Mouse (Mus musculus) bone marrow macrophage, adult 2 months (primary cell): ENCODE results near the gene Trub1. TPM values are rescaled to one million over a fixed set of nuclear protein-coding genes. Genes with fewer than 3 reads are reported as not detected.

Experiments
- H3K27ac ChIP-seq: 2 replicates; pipeline ENCODE4 v1.5.1; 2012; ENCODE audit warnings: low read depth, low read length; ENCODE audit not compliant: insufficient read depth
- H3K4me1 ChIP-seq: 2 replicates; pipeline ENCODE4 v1.6.1; 2012; ENCODE audit warnings: low read length; ENCODE audit not compliant: control insufficient read depth, insufficient read depth
- H3K4me3 ChIP-seq: 2 replicates; pipeline ENCODE4 v1.5.1; 2012; ENCODE audit warnings: mild to moderate bottlenecking, low read length, moderate library complexity; ENCODE audit not compliant: insufficient read depth
- CTCF ChIP-seq: IDR thresholded peaks from 2 replicates; pipeline ENCODE4 v1.5.1; 2012; ENCODE audit warnings: low read depth, mild to moderate bottlenecking, low read length, moderate library complexity
- POLR2A ChIP-seq: IDR thresholded peaks from 2 replicates; pipeline ENCODE4 v1.6.1; 2012; ENCODE audit warnings: mild to moderate bottlenecking, low read depth, low read length, borderline replicate concordance
- polyA plus RNA-seq: library from polyadenylated mRNA; stranded (reverse); fragments of >200 nt; gene quantifications from 2 replicates; pipeline ENCODE4 v1.2.4, GENCODE M21; 2012; ENCODE audit not compliant: missing spikeins, insufficient read depth, insufficient read length

Gene Trub1
- polyA plus RNA-seq, 1 experiment, result 4.8 TPM

- TF ChIP-seq CTCF (no peak), POLR2A (no peak)
- no peak overlapping the region for H3K27ac ChIP-seq
- no peaks in the 10 kb centered on the region for H3K4me1 ChIP-seq
- no peak overlapping the region for H3K4me3 ChIP-seq
Observed at GRCm38 (mm10) chr19:57417800-57418580, 34.7 kb upstream of the Trub1 start.

GRCm38 (mm10) chr19:57423402-57423801 lies 29.3 kb upstream of the Trub1 start:
- no peak overlapping the region for H3K27ac ChIP-seq
- H3K4me3 ChIP-seq, result no peak overlapping the region
- TF ChIP-seq POLR2A (no peak), CTCF (no peak)
- H3K4me1 ChIP-seq, result no peaks in the 10 kb centered on the region

GRCm38 (mm10) chr19:57425296-57425695 lies 27.4 kb upstream of the Trub1 start:
- TF ChIP-seq CTCF, result no peak
- no peak for TF ChIP-seq POLR2A
- Histone ChIP-seq H3K27ac (no peak overlapping the region), H3K4me1 (no peaks in the 10 kb centered on the region), H3K4me3 (no peak overlapping the region)

GRCm38 (mm10) chr19:57426841-57427240 lies 25.9 kb upstream of the Trub1 start:
- H3K27ac ChIP-seq, result no peak overlapping the region

GRCm38 (mm10) chr19:57427756-57428438 lies 24.8 kb upstream of the Trub1 start:
- TF ChIP-seq CTCF, result no peak
- no peak for TF ChIP-seq POLR2A
- H3K4me1 ChIP-seq, result no peaks in the 10 kb centered on the region
- no peak overlapping the region for H3K27ac ChIP-seq

More at GRCm38 (mm10) chr19:57426841-57427240, 25.9 kb upstream of the Trub1 start:
- TF ChIP-seq CTCF, result no peak
- no peak for TF ChIP-seq POLR2A
- Histone ChIP-seq H3K4me1 (no peaks in the 10 kb centered on the region), H3K4me3 (no peak overlapping the region)

GRCm38 (mm10) chr19:57428641-57429040 lies 24.1 kb upstream of the Trub1 start:
- TF ChIP-seq POLR2A, result no peak
- TF ChIP-seq CTCF, result no peak
- no peaks in the 10 kb centered on the region for H3K4me1 ChIP-seq
- no peak overlapping the region for H3K4me3 ChIP-seq
- no peak overlapping the region for H3K27ac ChIP-seq

More at GRCm38 (mm10) chr19:57427756-57428438, 24.8 kb upstream of the Trub1 start:
- H3K4me3 ChIP-seq, result no peak overlapping the region

- TF ChIP-seq POLR2A (no peak), CTCF (no peak)
- Histone ChIP-seq H3K27ac (no peak overlapping the region), H3K4me1 (no peaks in the 10 kb centered on the region), H3K4me3 (no peak overlapping the region)
Observed at GRCm38 (mm10) chr19:57429926-57430325, 22.8 kb upstream of the Trub1 start.

- H3K4me1 ChIP-seq, result no peaks in the 10 kb centered on the region
- no peak overlapping the region for H3K27ac ChIP-seq
- TF ChIP-seq CTCF, result no peak
- no peak for TF ChIP-seq POLR2A
- H3K4me3 ChIP-seq, result no peak overlapping the region
Observed at GRCm38 (mm10) chr19:57431476-57431875, 21.2 kb upstream of the Trub1 start.

GRCm38 (mm10) chr19:57434024-57434423 lies 18.7 kb upstream of the Trub1 start:
- TF ChIP-seq CTCF (no peak), POLR2A (no peak)
- no peak overlapping the region for H3K4me3 ChIP-seq
- no peak overlapping the region for H3K27ac ChIP-seq
- no peaks in the 10 kb centered on the region for H3K4me1 ChIP-seq

GRCm38 (mm10) chr19:57436586-57437021 lies 16.1 kb upstream of the Trub1 start:
- H3K4me3 ChIP-seq, result no peak overlapping the region
- no peak overlapping the region for H3K27ac ChIP-seq
- H3K4me1 ChIP-seq, result no peaks in the 10 kb centered on the region
- TF ChIP-seq CTCF (no peak), POLR2A (no peak)
